ENCODE assay signal across 34 mouse cellular contexts in the genomic region with DNA sequence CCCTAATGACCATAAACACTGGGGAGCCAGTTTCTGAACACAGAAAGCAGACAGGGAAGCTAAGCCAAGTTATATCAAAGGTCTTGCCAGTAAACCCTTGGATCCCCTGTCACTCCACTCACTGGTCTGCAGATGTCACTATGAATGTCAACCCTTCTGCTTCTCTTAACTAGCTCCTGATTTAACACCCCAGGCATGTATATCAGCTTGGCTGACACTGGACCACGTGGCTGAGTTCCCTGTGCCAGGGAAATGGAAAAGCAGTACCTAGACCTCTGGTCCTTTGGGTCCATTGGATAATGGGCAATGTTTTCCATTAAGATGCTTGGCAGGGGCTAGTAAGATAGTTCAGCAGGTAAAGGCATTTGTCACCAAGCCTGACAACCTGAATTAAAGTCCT. TPM values are rescaled to one million over a fixed set of nuclear protein-coding genes. Genes with fewer than 3 reads are reported as not detected.
A peak's percentile ranks its signal among the peaks of the same experiment; 100 is the strongest.
DNase-seq lines count a peak whose midpoint lies in the region; ATAC-seq and TF ChIP-seq lines count a peak whose summit lies in the region.
"Had no signal": no experiment of that assay in that cellular context is flagged by ENCODE, and none has a peak within 500 bp of the region (broad histone marks: within the 10 kb centered on the region; RNA-seq: fewer than 3 reads in every experiment).

No protein-coding gene starts in this region.

- ATAC-seq in cerebellum, adult (ENCODE audit: insufficient number of reproducible peaks, low FRiP score, low TSS enrichment): no peak
- ATAC-seq in midbrain, postnatal 0 days (ENCODE audit: low FRiP score): no peak
- ATAC-seq: midbrain, embryonic 13.5 days had no signal

- intact Hi-C loops in heart, postnatal 25 days (cut with DNase I): no loop called here

- DNase-seq in cerebellum, postnatal 14 days: peak; percentile 52 to 66
- peak; percentile 49 for DNase-seq in heart, adult 8-10 months (ENCODE audit: low spot score)
- no peak for DNase-seq in heart, postnatal 25 days (ENCODE audit: low spot score)
- peak; percentile 69 for DNase-seq in midbrain, postnatal 0 days (ENCODE audit: low spot score)
- no peak for DNase-seq in midbrain, embryonic 10.5 days (ENCODE audit: low spot score)
- no peak for DNase-seq in spleen, adult 12 weeks (ENCODE audit: low spot score)
- DNase-seq: adrenal gland, postnatal 25 days; cerebellum, adult 2 months; gastrocnemius, postnatal 14 days; kidney, adult 18-20 months; lung, postnatal 4 days had no signal

- H3K36me3 ChIP-seq in midbrain, postnatal 0 days (ENCODE audit: insufficient read depth, low read length): no peaks in the 10 kb centered on the region
- H3K36me3 ChIP-seq in midbrain, embryonic 10.5 days: no peaks in the 10 kb centered on the region
- H3K36me3 ChIP-seq: embryonic facial prominence, embryonic 10.5 days; embryonic facial prominence, embryonic 15.5 days; forebrain, embryonic 12.5 days; hindbrain, embryonic 15.5 days; kidney, embryonic 15.5 days; limb, embryonic 13.5 days; midbrain, embryonic 13.5 days had no signal

- no peaks in the 10 kb centered on the region for H3K4me1 ChIP-seq in midbrain, postnatal 0 days (ENCODE audit: insufficient read depth, low read length)
- peaks cover 17% of the 10 kb centered on the region for H3K4me1 ChIP-seq in midbrain, embryonic 10.5 days
- H3K4me1 ChIP-seq: embryonic facial prominence, embryonic 10.5 days; embryonic facial prominence, embryonic 15.5 days; forebrain, embryonic 12.5 days; megakaryocyte, embryonic 14.5 days had no signal

- no peaks in the 10 kb centered on the region for H3K9me3 ChIP-seq in midbrain, postnatal 0 days (ENCODE audit: low read length)
- no peaks in the 10 kb centered on the region for H3K9me3 ChIP-seq in midbrain, embryonic 10.5 days (replicated peaks)
- H3K9me3 ChIP-seq: embryonic facial prominence, embryonic 10.5 days; embryonic facial prominence, embryonic 15.5 days; forebrain, embryonic 12.5 days; hindbrain, embryonic 15.5 days; kidney, embryonic 15.5 days; limb, embryonic 13.5 days; megakaryocyte, embryonic 14.5 days; midbrain, embryonic 13.5 days had no signal

- no peak for TF ChIP-seq CTCF in midbrain, postnatal 0 days (IDR thresholded peaks at IDR 0.05)

- no peak overlapping the region for H3K4me2 ChIP-seq in midbrain, postnatal 0 days (ENCODE audit: low read depth, low read length, poor library complexity, severe bottlenecking)
- H3K4me2 ChIP-seq: embryonic facial prominence, embryonic 15.5 days; forebrain, embryonic 12.5 days; hindbrain, embryonic 15.5 days; kidney, embryonic 15.5 days; limb, embryonic 13.5 days; liver, embryonic 11.5 days; midbrain, embryonic 13.5 days had no signal

- 35% methylated on average over 1 of the region's 1 CpGs for WGBS in midbrain, postnatal 0 days
- WGBS in midbrain, embryonic 10.5 days: 77% methylated on average over 1 of the region's 1 CpGs

- H3K4me3 ChIP-seq in midbrain, postnatal 0 days (ENCODE audit: low read depth, low read length): no peak overlapping the region
- H3K4me3 ChIP-seq in midbrain, embryonic 10.5 days: no peak overlapping the region
- H3K4me3 ChIP-seq: embryonic facial prominence, embryonic 10.5 days; embryonic facial prominence, embryonic 15.5 days; forebrain, embryonic 12.5 days; hindbrain, embryonic 15.5 days; kidney, embryonic 15.5 days; limb, embryonic 13.5 days; megakaryocyte, embryonic 14.5 days; midbrain, embryonic 13.5 days had no signal

- H3K9ac ChIP-seq in midbrain, postnatal 0 days (replicated peaks; ENCODE audit: low read length, poor library complexity, severe bottlenecking): no peak overlapping the region
- H3K9ac ChIP-seq: embryonic facial prominence, embryonic 15.5 days; forebrain, embryonic 12.5 days; hindbrain, embryonic 15.5 days; kidney, embryonic 15.5 days; limb, embryonic 13.5 days; midbrain, embryonic 13.5 days had no signal

- no peak overlapping the region for H3K27ac ChIP-seq in midbrain, postnatal 0 days (ENCODE audit: low read depth, low read length)
- no peak overlapping the region for H3K27ac ChIP-seq in midbrain, embryonic 10.5 days (replicated peaks)
- H3K27ac ChIP-seq: embryonic facial prominence, embryonic 10.5 days; embryonic facial prominence, embryonic 15.5 days; forebrain, embryonic 12.5 days; hindbrain, embryonic 15.5 days; kidney, embryonic 15.5 days; limb, embryonic 13.5 days; midbrain, embryonic 13.5 days had no signal

- H3K27me3 ChIP-seq in midbrain, postnatal 0 days (ENCODE audit: insufficient read depth, low read length): no peaks in the 10 kb centered on the region
- peaks cover 37% of the 10 kb centered on the region for H3K27me3 ChIP-seq in midbrain, embryonic 10.5 days (ENCODE audit: low read depth, poor library complexity, severe bottlenecking)
- H3K27me3 ChIP-seq: embryonic facial prominence, embryonic 15.5 days; forebrain, embryonic 12.5 days; hindbrain, embryonic 15.5 days; kidney, embryonic 15.5 days; limb, embryonic 13.5 days; midbrain, embryonic 13.5 days had no signal

RNA-seq across cellular contexts. Expression of a gene that starts 31.3 kb away (rescaled TPM):
- total RNA-seq in heart, adult 8-10 months (2022): 1 to 10 TPM; 1.6 to 2.6 (median 2.0) TPM
- 1 to 10 TPM; 1.4 to 1.5 TPM for total RNA-seq in heart, postnatal 25 days (2021)
- total RNA-seq in midbrain, postnatal 0 days (2014; rRNA removed): 0.11 and 0.28 TPM in 2 replicates
- 0.50 and 0.93 TPM in 2 replicates for polyA plus RNA-seq in midbrain, postnatal 0 days (2015; fragmentation: Nextera tagmentation; extraction: Ambion mirVana)
- 0.99 and 1.1 TPM in 2 replicates for polyA plus RNA-seq in midbrain, embryonic 10.5 days (2016; fragmentation: Nextera tagmentation; extraction: Ambion mirVana)
- total RNA-seq: monocyte, adult 5-6 weeks had no signal

RNA-seq across cellular contexts. Expression of a gene that starts 37.2 kb away (rescaled TPM):
- total RNA-seq in heart, adult 8-10 months (2022): not detected
- total RNA-seq in heart, postnatal 25 days (2021): not detected
- not detected in 2 replicates for total RNA-seq in midbrain, postnatal 0 days (2014; rRNA removed)
- not detected in 2 replicates for polyA plus RNA-seq in midbrain, postnatal 0 days (2015; fragmentation: Nextera tagmentation; extraction: Ambion mirVana)
- polyA plus RNA-seq in midbrain, embryonic 10.5 days (2016; fragmentation: Nextera tagmentation; extraction: Ambion mirVana): not detected in 2 replicates
- total RNA-seq: adrenal gland, postnatal 25 days; gastrocnemius, postnatal 14 days; granulocyte monocyte progenitor cell, adult 5-6 weeks; hematopoietic stem cell, adult 5-6 weeks; layer of hippocampus, adult 18-20 months; layer of hippocampus, postnatal 10 days; left cerebral cortex, adult 18-20 months; left cerebral cortex, postnatal 25 days; MEL; monocyte, adult 5-6 weeks had no signal
- polyA plus RNA-seq: cerebellum, adult 2 months; cortical plate, adult 2 months; embryonic facial prominence, embryonic 10.5 days; forebrain, embryonic 12.5 days; hindbrain, embryonic 15.5 days; kidney, embryonic 15.5 days; limb, embryonic 13.5 days; liver, embryonic 11.5 days; liver, embryonic 16.5 days; lung, embryonic 16.5 days; midbrain, embryonic 13.5 days; neural tube, embryonic 14.5 days; testis, adult 2 months had no signal

RNA-seq across cellular contexts. Expression of a gene that starts 58.7 kb away (rescaled TPM):
- total RNA-seq in heart, adult 8-10 months (2022): 10 to 100 TPM in 3 of 4 experiments, 1 to 10 TPM in 1; 9.8 to 13.1 (median 11.5) TPM
- total RNA-seq in heart, postnatal 25 days (2021): 10 to 100 TPM; 13.3 to 14.5 TPM
- 23.7 and 28.6 TPM in 2 replicates for total RNA-seq in midbrain, postnatal 0 days (2014; rRNA removed)
- polyA plus RNA-seq in midbrain, postnatal 0 days (2015; fragmentation: Nextera tagmentation; extraction: Ambion mirVana): 25.9 and 28.1 TPM in 2 replicates
- polyA plus RNA-seq in midbrain, embryonic 10.5 days (2016; fragmentation: Nextera tagmentation; extraction: Ambion mirVana): 30.0 and 37.6 TPM in 2 replicates

RNA-seq across cellular contexts. Expression of a gene that starts 58.8 kb away (rescaled TPM):
- total RNA-seq in heart, adult 8-10 months (2022): 10 to 100 TPM; 20.7 to 25.9 (median 23.3) TPM
- total RNA-seq in heart, postnatal 25 days (2021): 10 to 100 TPM; 19.0 to 19.5 TPM
- total RNA-seq in midbrain, postnatal 0 days (2014; rRNA removed): 11.2 and 12.4 TPM in 2 replicates
- 13.2 and 14.7 TPM in 2 replicates for polyA plus RNA-seq in midbrain, postnatal 0 days (2015; fragmentation: Nextera tagmentation; extraction: Ambion mirVana)
- polyA plus RNA-seq in midbrain, embryonic 10.5 days (2016; fragmentation: Nextera tagmentation; extraction: Ambion mirVana): 20.3 and 22.5 TPM in 2 replicates

Comparison
In these comparisons a context has a peak if more than half of its experiments do, and no peak if none do; other contexts are left out.
1. DNase-seq: peak in cerebellum, postnatal 14 days (2 of 2), heart, adult 8-10 months (single experiment) and midbrain, postnatal 0 days (single experiment); none in heart, postnatal 25 days (single experiment), midbrain, embryonic 10.5 days (single experiment) and spleen, adult 12 weeks (single experiment).